Mouse (Mus musculus): ENCODE data around the gene Prune2. TPM values are rescaled to one million over a fixed set of nuclear protein-coding genes. Genes with fewer than 3 reads are reported as not detected.

Gene Prune2
- polyA plus RNA-seq, 1 experiment from 2014 or later, result 0.59 TPM

- peak; percentile 9 for DNase-seq (ENCODE audit: low spot score)
Measured at GRCm38 (mm10) chr19:17256388-17256787, 300.5 kb downstream of the Prune2 start.

GRCm38 (mm10) chr19:17256867-17257266 lies 300.9 kb downstream of the Prune2 start:
- DNase-seq (ENCODE audit: low spot score), result no peak

DNA sequence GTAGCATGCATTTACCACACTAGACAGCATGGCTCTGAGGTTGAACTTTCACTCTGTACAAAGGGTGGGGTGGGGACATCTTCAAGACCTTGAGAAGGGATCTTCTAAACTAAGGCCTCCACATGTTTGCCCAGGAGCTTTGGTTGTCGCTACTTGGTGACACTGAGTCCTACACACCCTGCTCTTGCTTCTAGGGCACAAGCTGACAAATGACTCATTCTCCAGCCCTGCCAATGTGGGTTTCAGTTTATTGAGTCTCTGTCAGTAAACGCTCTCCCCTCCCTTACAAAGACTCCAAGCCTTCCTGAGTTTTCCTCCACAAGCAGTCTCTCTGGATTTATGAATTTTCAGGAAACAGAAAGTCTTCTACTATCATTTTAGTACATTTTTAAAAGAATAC lies 307.3 kb downstream of the Prune2 start:
- no peak for DNase-seq (ENCODE audit: low spot score)

GRCm38 (mm10) chr19:17263679-17264370 lies 307.9 kb downstream of the Prune2 start:
- DNase-seq (ENCODE audit: low spot score), result no peak

DNA sequence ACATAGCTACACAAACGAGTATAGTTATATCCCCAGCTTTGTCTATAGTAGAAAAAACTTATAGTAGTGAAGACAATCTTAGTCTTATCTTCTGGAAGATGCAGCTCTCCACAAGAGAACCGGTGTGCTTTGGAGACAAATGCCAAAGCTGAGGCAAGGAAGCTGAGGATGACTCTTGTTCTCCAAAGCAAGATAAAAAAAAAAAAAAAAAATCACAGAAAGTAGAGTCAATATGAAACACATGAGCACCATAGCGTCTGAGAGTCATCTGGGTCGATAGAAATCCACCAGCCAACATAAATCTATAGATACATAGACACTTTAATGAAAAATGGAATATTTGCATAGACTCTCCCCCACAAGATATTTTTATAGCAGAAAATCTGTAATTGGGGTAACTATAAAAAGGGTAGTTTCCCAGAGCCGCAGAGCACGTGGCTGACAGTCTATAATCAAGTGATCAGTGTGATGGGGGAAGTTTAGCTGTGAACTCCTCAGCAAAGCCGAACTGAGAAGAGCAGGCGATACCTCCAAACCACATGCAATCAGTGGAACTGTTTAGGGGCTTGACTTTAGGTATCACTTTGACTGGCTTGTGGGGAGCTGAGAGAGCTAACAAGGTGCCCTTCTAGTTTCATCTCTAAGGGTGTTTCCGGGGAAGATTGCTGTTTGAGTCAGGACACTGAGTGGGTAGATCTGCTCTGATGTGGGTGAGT lies 308.7 kb downstream of the Prune2 start:
- DNase-seq (ENCODE audit: low spot score), result no peak

- DNase-seq (ENCODE audit: low spot score), result no peak
Measured at GRCm38 (mm10) chr19:17268669-17269068, 312.8 kb downstream of the Prune2 start.

GRCm38 (mm10) chr19:17271179-17271622 lies 315.3 kb downstream of the Prune2 start:
- no peak for DNase-seq (ENCODE audit: low spot score)

DNA sequence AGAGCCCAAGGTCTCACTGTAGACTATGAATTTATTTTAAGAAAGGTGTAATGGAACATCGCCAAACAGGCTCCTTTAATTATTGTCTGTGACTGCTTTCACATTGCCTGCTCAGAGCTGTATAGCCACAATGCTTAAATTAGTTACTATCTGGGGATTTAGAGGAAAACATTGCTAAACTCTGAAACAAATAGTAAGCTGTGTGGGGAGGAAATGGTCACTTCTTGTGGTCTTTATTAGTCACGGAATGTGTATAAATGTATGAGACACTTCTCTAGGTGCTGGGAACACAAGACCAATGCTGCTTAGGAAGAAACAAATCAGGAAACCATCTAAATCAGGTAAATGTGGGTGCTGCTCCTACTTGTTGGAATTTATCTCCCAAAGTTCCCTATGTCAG lies 317.1 kb downstream of the Prune2 start:
- DNase-seq (ENCODE audit: low spot score), result no peak

Other genes with a start within 250 kb of the Prune2 start
- gene Vps13a, start 175.2 kb upstream of the Prune2 start, polyA plus RNA-seq (2015; fragmentation: Nextera tagmentation; extraction: Ambion mirVana), result 16.4 and 17.9 TPM in 2 replicates
- 0.14 TPM in 1 of 2 replicates, not detected in the other for gene Foxb2, start 82.3 kb upstream of the Prune2 start, polyA plus RNA-seq (2015; fragmentation: Nextera tagmentation; extraction: Ambion mirVana)